In genomic region chr6:67532665-67533440, GRCm38 (mm10) we compare ENCODE assay signal across 7 mouse cellular contexts. TPM values are rescaled to one million over a fixed set of nuclear protein-coding genes. Genes with fewer than 3 reads are reported as not detected.
DNase-seq lines count a peak whose midpoint lies in the region; ATAC-seq and TF ChIP-seq lines count a peak whose summit lies in the region.

No protein-coding gene starts in this region.

- H3K4me1 ChIP-seq in hindbrain, embryonic 14.5 days (replicated peaks; ENCODE audit: control insufficient read depth, insufficient read depth, low read length), result peaks cover 13% of the 10 kb centered on the region; the same call in 1 of the 2 replicates
- peaks cover 6% of the 10 kb centered on the region; the same call in 1 of the 2 replicates for H3K4me1 ChIP-seq in midbrain, embryonic 16.5 days (ENCODE audit: control insufficient read depth, insufficient read depth, low read length)

- H3K9ac ChIP-seq in hindbrain, embryonic 14.5 days, result 0 out of 2 replicates have a peak overlapping the region, but pooled peaks have one; percentile 28
- H3K9ac ChIP-seq in midbrain, embryonic 16.5 days (ENCODE audit: low read depth, low read length), result peak overlapping the region; percentile 26; the same call in 1 of the 2 replicates

- no peak for TF ChIP-seq POLR2A in brain, embryonic 14.5 days (IDR thresholded peaks at IDR 0.05; ENCODE audit: borderline replicate concordance, extremely low read depth, insufficient read depth, insufficient read length, poor library complexity, severe bottlenecking)

- WGBS in hindbrain, embryonic 14.5 days, result 10% methylated on average over 29 of the region's 29 CpGs
- WGBS in midbrain, embryonic 16.5 days, result 11% methylated on average over 29 of the region's 29 CpGs

- no peaks in the 10 kb centered on the region for H3K36me3 ChIP-seq in hindbrain, embryonic 14.5 days (replicated peaks; ENCODE audit: control insufficient read depth, insufficient read depth)
- no peaks in the 10 kb centered on the region for H3K36me3 ChIP-seq in midbrain, embryonic 16.5 days (ENCODE audit: control insufficient read depth, insufficient read depth, low read length)

- peaks cover 76% of the 10 kb centered on the region for H3K27me3 ChIP-seq in hindbrain, embryonic 14.5 days (ENCODE audit: control insufficient read depth, insufficient read depth, low read length)
- H3K27me3 ChIP-seq in midbrain, embryonic 16.5 days (ENCODE audit: control insufficient read depth, insufficient read depth, low read depth, low read length), result peaks cover 50% of the 10 kb centered on the region

- no peak for TF ChIP-seq CTCF in brain, embryonic 14.5 days (IDR thresholded peaks at IDR 0.05; ENCODE audit: borderline replicate concordance, extremely low read depth, insufficient read depth, insufficient read length)

- H3K27ac ChIP-seq in hindbrain, embryonic 14.5 days, result no peak overlapping the region
- no peak overlapping the region for H3K27ac ChIP-seq in midbrain, embryonic 16.5 days (ENCODE audit: low read length)

- H3K9me3 ChIP-seq in hindbrain, embryonic 14.5 days (ENCODE audit: control insufficient read depth, low read length), result 0 out of 2 replicates have a peak, but pooled peaks cover 2% of the 10 kb centered on the region
- H3K9me3 ChIP-seq in midbrain, embryonic 16.5 days (replicated peaks; ENCODE audit: control insufficient read depth, low read length, poor library complexity, severe bottlenecking), result no peaks in the 10 kb centered on the region

- peak; percentile 54 for DNase-seq in ES-CJ7 (ENCODE audit: low read depth, low spot score)
- DNase-seq in brain, embryonic 14.5 days (ENCODE audit: low read depth), result peak; percentile 36
- DNase-seq in hindbrain, embryonic 14.5 days (ENCODE audit: low spot score), result peak; percentile 33
- DNase-seq in liver, result peak; percentile 42
- DNase-seq in thymus, postnatal 0 days (ENCODE audit: low spot score), result peak; percentile 52
- DNase-seq in ovary, postnatal 14 days (ENCODE audit: low spot score), result no peak

- H3K4me3 ChIP-seq in hindbrain, embryonic 14.5 days (replicated peaks; ENCODE audit: low read length), result peak overlapping the region; percentile 19; the same call in 1 of the 2 replicates
- H3K4me3 ChIP-seq in midbrain, embryonic 16.5 days (ENCODE audit: low read depth, low read length), result peak overlapping the region; percentile 30

- ATAC-seq in hindbrain, embryonic 14.5 days (ENCODE audit: low FRiP score), result peak; percentile 41
- peak; percentile 54 for ATAC-seq in midbrain, embryonic 16.5 days

- H3K4me2 ChIP-seq in hindbrain, embryonic 14.5 days (replicated peaks), result peak overlapping the region; percentile 42
- H3K4me2 ChIP-seq in midbrain, embryonic 16.5 days (ENCODE audit: low read length), result peak overlapping the region; percentile 53

RNA-seq across cellular contexts. Expression of gene Tacstd2, which starts 2.7 kb away (rescaled TPM):
- 5.2 and 7.1 TPM in 2 replicates for polyA plus RNA-seq in brain, embryonic 14.5 days (2012; rRNA removed)
- polyA plus RNA-seq in hindbrain, embryonic 14.5 days (2014; fragmentation: Nextera tagmentation; extraction: Ambion mirVana), result 0.85 and 0.94 TPM in 2 replicates
- 1.4 and 2.1 TPM in 2 replicates for polyA plus RNA-seq in midbrain, embryonic 16.5 days (2015; fragmentation: Nextera tagmentation; extraction: Ambion mirVana)
- 5.8 and 7.1 TPM in 2 replicates for polyA plus RNA-seq in thymus, postnatal 0 days (2015; fragmentation: Nextera tagmentation; extraction: Ambion mirVana)

RNA-seq across cellular contexts. Expression of gene Il23r, which starts 41.2 kb away (rescaled TPM):
- not detected in 2 replicates for polyA plus RNA-seq in brain, embryonic 14.5 days (2012; rRNA removed)
- not detected in 2 replicates for polyA plus RNA-seq in hindbrain, embryonic 14.5 days (2014; fragmentation: Nextera tagmentation; extraction: Ambion mirVana)
- polyA plus RNA-seq in midbrain, embryonic 16.5 days (2015; fragmentation: Nextera tagmentation; extraction: Ambion mirVana), result not detected in 2 replicates
- 1.3 and 1.8 TPM in 2 replicates for polyA plus RNA-seq in thymus, postnatal 0 days (2015; fragmentation: Nextera tagmentation; extraction: Ambion mirVana)
